Mouse (Mus musculus) neural tube, embryonic 14.5 days (tissue): Measurements from ENCODE around the gene Arhgap8. TPM values are rescaled to one million over a fixed set of nuclear protein-coding genes. Genes with fewer than 3 reads are reported as not detected.
A peak's percentile ranks its signal among the peaks of the same experiment; 100 is the strongest.

ENCODE experiments used
- ATAC-seq: fragments of 200-750 bp; cut with Nextera tagmentation; 2 replicates; pipeline ENCODE4 v1.8.0; 2017; ENCODE audit warnings: low read depth, mild to moderate bottlenecking, moderate TSS enrichment, moderate library complexity
- H3K27ac ChIP-seq: fragments of 300-500 bp; sonication (generic); 2 replicates; pipeline ENCODE4 v1.5.1; 2014; ENCODE audit warnings: low read depth, mild to moderate bottlenecking, control low read depth, low read length, moderate library complexity, mixed read lengths
- H3K27me3 ChIP-seq: fragments of 300-500 bp; sonication (generic); 2 replicates; pipeline ENCODE4 v1.6.1; 2014; ENCODE audit warnings: low read length; ENCODE audit not compliant: control insufficient read depth, insufficient read depth
- H3K36me3 ChIP-seq: fragments of 300-500 bp; sonication (generic); 2 replicates; pipeline ENCODE4 v1.6.1; 2014; ENCODE audit warnings: low read length, mixed read lengths; ENCODE audit not compliant: control insufficient read depth, insufficient read depth
- H3K4me1 ChIP-seq: fragments of 300-500 bp; sonication (generic); 2 replicates; pipeline ENCODE4 v1.6.1; 2014; ENCODE audit warnings: low read length; ENCODE audit not compliant: control insufficient read depth, insufficient read depth
- H3K4me2 ChIP-seq: fragments of 300-500 bp; sonication (generic); 2 replicates; pipeline ENCODE4 v1.6.1; 2014; ENCODE audit warnings: mild to moderate bottlenecking, low read depth, low read length, control low read depth
- H3K4me3 ChIP-seq: fragments of 300-500 bp; sonication (generic); 2 replicates; pipeline ENCODE4 v1.5.1; 2014; ENCODE audit warnings: low read depth, low read length, control low read depth, mixed read lengths
- H3K9ac ChIP-seq: fragments of 300-500 bp; sonication (generic); replicated peaks from 2 replicates; pipeline ENCODE4 v1.6.1; 2014; ENCODE audit warnings: low read depth, mild to moderate bottlenecking, control low read depth, low read length, mixed read lengths
- H3K9me3 ChIP-seq: fragments of 300-500 bp; sonication (generic); 2 replicates; pipeline ENCODE4 v1.6.1; 2016; ENCODE audit warnings: low read length; ENCODE audit not compliant: control insufficient read depth
- WGBS: fragments of 180-500 bp; shearing (Covaris S2); extraction: QIAGEN DNeasy Blood & Tissue Kit; methylation state at CpG from one replicate; pipeline ENCODE4 v1.1.7; 2014; 5-methylcytosine and 5-hydroxymethylcytosine counted together
- polyA plus RNA-seq: library from polyadenylated mRNA; unstranded; fragments of >200 nt; fragmentation: Nextera tagmentation; extraction: Ambion mirVana; gene quantifications from 2 replicates; pipeline ENCODE4 v1.2.1, GENCODE M21; 2014

The Arhgap8 gene
- polyA plus RNA-seq, 1 experiment from 2014 or later, result 2.5 TPM

GRCm38 (mm10) chr15:84679794-84680193 lies 40.1 kb upstream of the Arhgap8 start:
- Histone ChIP-seq H3K36me3 (no peaks in the 10 kb centered on the region), H3K4me1 (peaks cover 14% of the 10 kb centered on the region), H3K4me3 (no peak overlapping the region), H3K9me3 (no peaks in the 10 kb centered on the region), H3K27ac (no peak overlapping the region), H3K4me2 (no peak overlapping the region), H3K27me3 (no peaks in the 10 kb centered on the region; the same call in 1 of the 2 replicates), H3K9ac (no peak overlapping the region)
- WGBS, result 82% methylated on average over 3 of the region's 3 CpGs
- no peak for ATAC-seq

- WGBS, result 1% methylated on average over 48 of the region's 77 CpGs
- no peaks in the 10 kb centered on the region for H3K9me3 ChIP-seq
- peaks cover 14% of the 10 kb centered on the region for H3K4me1 ChIP-seq
- no peaks in the 10 kb centered on the region; the same call in 1 of the 2 replicates for H3K27me3 ChIP-seq
- H3K27ac ChIP-seq, result no peak overlapping the region
- ATAC-seq, result peak; percentile 54
- no peaks in the 10 kb centered on the region for H3K36me3 ChIP-seq
- peak overlapping the region; percentile 89 for H3K4me2 ChIP-seq
- peak overlapping the region; percentile 48 for H3K9ac ChIP-seq
- peak overlapping the region; percentile 43 for H3K4me3 ChIP-seq
Measured at GRCm38 (mm10) chr15:84680545-84681454, 39.1 kb upstream of the Arhgap8 start.

- Histone ChIP-seq H3K9ac (peak overlapping the region; percentile 48), H3K27ac (no peak overlapping the region), H3K9me3 (no peaks in the 10 kb centered on the region), H3K36me3 (no peaks in the 10 kb centered on the region), H3K27me3 (no peaks in the 10 kb centered on the region; the same call in 1 of the 2 replicates), H3K4me1 (peaks cover 14% of the 10 kb centered on the region), H3K4me3 (peak overlapping the region; percentile 43), H3K4me2 (peak overlapping the region; percentile 89)
- peak; percentile 29; the same call in 1 of the 2 replicates for ATAC-seq
- 3% methylated on average over 23 of the region's 31 CpGs for WGBS
Measured at GRCm38 (mm10) chr15:84681455-84682193, 38.2 kb upstream of the Arhgap8 start.

- ATAC-seq, result no peak
- Histone ChIP-seq H3K4me2 (peak overlapping the region; percentile 89; the same call in 1 of the 2 replicates), H3K27ac (no peak overlapping the region), H3K27me3 (no peaks in the 10 kb centered on the region; the same call in 1 of the 2 replicates), H3K4me1 (peaks cover 14% of the 10 kb centered on the region), H3K4me3 (no peak overlapping the region; the same call in 1 of the 2 replicates), H3K36me3 (no peaks in the 10 kb centered on the region), H3K9ac (no peak overlapping the region), H3K9me3 (no peaks in the 10 kb centered on the region)
- 78% methylated on average over 3 of the region's 3 CpGs for WGBS
Measured at GRCm38 (mm10) chr15:84682206-84682605, 37.6 kb upstream of the Arhgap8 start.

- peaks cover 14% of the 10 kb centered on the region for H3K4me1 ChIP-seq
- no peaks in the 10 kb centered on the region for H3K9me3 ChIP-seq
- no peak overlapping the region for H3K4me2 ChIP-seq
- no peaks in the 10 kb centered on the region; the same call in 1 of the 2 replicates for H3K27me3 ChIP-seq
- no peak overlapping the region for H3K27ac ChIP-seq
- WGBS, result 65% methylated on average over 5 of the region's 5 CpGs
- no peak overlapping the region for H3K9ac ChIP-seq
- H3K4me3 ChIP-seq, result no peak overlapping the region
- no peak for ATAC-seq
- H3K36me3 ChIP-seq, result no peaks in the 10 kb centered on the region
Measured at GRCm38 (mm10) chr15:84682821-84683220, 37.0 kb upstream of the Arhgap8 start.

GRCm38 (mm10) chr15:84684520-84684919 lies 35.3 kb upstream of the Arhgap8 start:
- ATAC-seq, result no peak

GRCm38 (mm10) chr15:84685417-84685816 lies 34.4 kb upstream of the Arhgap8 start:
- H3K27ac ChIP-seq, result no peak overlapping the region
- 63% methylated on average over 3 of the region's 3 CpGs for WGBS
- ATAC-seq, result no peak
- H3K4me1 ChIP-seq, result peaks cover 14% of the 10 kb centered on the region
- H3K27me3 ChIP-seq, result no peaks in the 10 kb centered on the region; the same call in 1 of the 2 replicates
- no peaks in the 10 kb centered on the region for H3K9me3 ChIP-seq
- H3K36me3 ChIP-seq, result 0 out of 2 replicates have a peak, but pooled peaks cover under 1% of the 10 kb centered on the region
- H3K9ac ChIP-seq, result no peak overlapping the region
- H3K4me2 ChIP-seq, result no peak overlapping the region
- no peak overlapping the region for H3K4me3 ChIP-seq

More at GRCm38 (mm10) chr15:84684520-84684919, 35.3 kb upstream of the Arhgap8 start:
- no peak overlapping the region for H3K27ac ChIP-seq
- no peaks in the 10 kb centered on the region; the same call in 1 of the 2 replicates for H3K27me3 ChIP-seq
- 69% methylated on average over 5 of the region's 5 CpGs for WGBS
- no peaks in the 10 kb centered on the region for H3K36me3 ChIP-seq
- no peak overlapping the region for H3K4me2 ChIP-seq
- no peaks in the 10 kb centered on the region for H3K9me3 ChIP-seq
- peaks cover 14% of the 10 kb centered on the region for H3K4me1 ChIP-seq
- no peak overlapping the region for H3K9ac ChIP-seq
- H3K4me3 ChIP-seq, result no peak overlapping the region

- 59% methylated on average over 11 of the region's 14 CpGs for WGBS
- Histone ChIP-seq H3K4me1 (no peaks in the 10 kb centered on the region), H3K4me3 (no peak overlapping the region), H3K4me2 (no peak overlapping the region), H3K36me3 (0 out of 2 replicates have a peak, but pooled peaks cover 3% of the 10 kb centered on the region), H3K27me3 (no peaks in the 10 kb centered on the region), H3K27ac (no peak overlapping the region), H3K9me3 (no peaks in the 10 kb centered on the region), H3K9ac (no peak overlapping the region)
- no peak for ATAC-seq
Measured at GRCm38 (mm10) chr15:84687904-84688303, 31.9 kb upstream of the Arhgap8 start.
